Mouse (Mus musculus) erythroblast, adult 5-6 weeks (primary cell): ENCODE measurements around the gene Cidec. TPM values are rescaled to one million over a fixed set of nuclear protein-coding genes. Genes with fewer than 3 reads are reported as not detected.

ENCODE experiments used
- ATAC-seq: replicated peaks from 2 replicates; pipeline ENCODE4 v1.8.0; 2016; ENCODE audit warnings: moderate number of reproducible peaks, mild to moderate bottlenecking, moderate TSS enrichment, inconsistent platforms; ENCODE audit not compliant: poor library complexity, low FRiP score, severe bottlenecking
- total RNA-seq, 2 experiments: library from RNA; stranded (forward) in 1 of 2; stranded (reverse) in 1 of 2; fragments of 150-400 nt in 1 of 2; fragments of 200-764, 138-1000 nt in 1 of 2; gene quantifications; 2 replicates each; pipeline versions ENCODE4 v1.2.3 to v1.2.4; 2015 to 2017; ENCODE audit warnings: low replicate concordance in 2 of 2

Gene Cidec
- total RNA-seq, 2 experiments from 2014 or later = not detected

DNA sequence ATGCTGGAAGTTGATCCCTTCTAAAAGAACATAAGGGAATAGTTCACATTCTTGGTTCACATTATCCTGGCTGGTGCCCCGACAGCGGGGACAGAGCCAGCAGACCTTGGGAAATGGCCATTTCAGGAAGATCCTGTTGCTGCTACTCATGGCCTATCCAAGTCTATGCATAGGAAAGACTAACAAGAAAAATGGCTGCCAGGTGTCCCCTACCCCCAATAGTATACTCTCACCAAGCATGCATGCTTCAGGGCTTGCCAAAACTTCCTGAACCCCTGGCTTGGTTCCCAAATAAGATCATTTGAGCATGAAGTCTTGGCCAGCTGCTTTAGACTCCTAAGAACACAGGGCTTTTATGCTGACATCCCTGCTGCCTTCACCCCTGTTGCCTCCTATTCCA is 16.3 kb upstream of the Cidec start:
- no peak for ATAC-seq

DNA sequence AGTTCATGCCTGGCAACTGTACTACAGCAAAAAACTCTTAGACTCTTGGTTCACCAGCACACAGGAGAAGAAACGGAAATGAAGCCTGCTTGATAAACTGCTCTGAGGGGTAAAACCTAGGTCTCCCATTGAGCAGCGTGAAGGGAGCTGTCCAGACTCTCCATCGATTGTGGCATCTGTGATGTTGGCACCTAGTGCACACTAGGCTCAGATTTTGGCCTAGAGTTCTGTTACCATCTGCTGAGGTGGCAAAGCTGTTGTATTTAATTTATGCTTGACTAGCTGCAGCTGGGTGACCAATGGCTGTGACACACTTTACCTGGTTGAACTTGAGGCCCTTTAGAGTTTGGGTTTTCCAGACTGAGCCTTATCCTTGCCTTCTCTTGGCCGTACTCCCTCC is 12.1 kb upstream of the Cidec start:
- ATAC-seq = no peak

DNA sequence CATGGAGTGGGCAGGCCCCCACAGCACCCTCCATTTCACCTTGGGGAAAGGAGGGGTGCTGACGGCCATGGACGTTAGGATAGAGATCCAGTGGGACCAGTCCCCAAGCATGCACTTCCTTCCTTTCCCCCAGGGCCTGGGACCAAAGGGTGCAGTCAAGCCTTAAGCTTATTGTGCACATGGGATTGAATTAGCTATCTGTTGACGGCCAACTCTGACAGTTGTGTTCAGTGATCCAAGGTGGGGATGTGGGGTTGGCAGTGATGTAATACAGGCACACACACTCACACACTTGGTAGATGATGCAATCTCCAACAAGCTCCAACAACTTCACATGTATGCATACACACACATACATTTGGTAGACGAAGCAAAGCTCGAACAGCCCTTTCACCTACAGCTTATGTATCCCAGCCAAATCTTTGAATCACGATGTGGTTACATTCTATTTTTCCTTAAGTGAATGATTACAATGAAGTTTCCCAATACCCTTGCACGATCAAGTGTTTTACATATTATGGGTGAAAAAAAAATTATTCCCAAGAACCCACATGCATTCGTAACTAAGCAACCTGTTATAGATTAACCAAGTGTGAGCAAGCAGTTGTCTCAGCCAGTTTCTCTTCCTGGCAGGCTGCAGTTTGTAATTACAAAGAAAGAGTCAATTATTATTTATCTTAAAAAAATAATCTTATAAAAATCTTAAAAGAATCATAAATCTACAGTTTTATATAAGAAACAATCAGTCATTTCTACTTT is 8.8 kb upstream of the Cidec start:
- ATAC-seq = no peak

DNA sequence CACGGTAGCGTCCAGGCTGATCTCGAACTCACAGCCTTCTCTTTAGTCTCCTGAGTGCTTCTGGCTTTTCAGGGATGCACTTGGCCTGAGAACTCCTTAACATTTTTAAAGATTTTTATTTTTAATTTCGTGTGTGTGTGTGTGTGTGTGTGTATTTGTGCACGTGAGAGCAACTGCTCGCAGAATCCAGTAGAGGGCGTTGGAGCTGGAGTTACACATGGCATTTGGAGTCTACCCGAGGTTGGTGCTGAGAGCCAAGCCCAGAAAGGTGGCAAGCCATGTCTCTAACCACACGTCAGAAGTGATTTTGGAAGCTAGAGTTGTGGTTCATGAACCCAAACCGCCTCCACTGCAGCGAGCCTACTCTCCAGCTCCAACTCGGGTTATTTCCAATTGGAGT is 7.5 kb upstream of the Cidec start:
- no peak for ATAC-seq

DNA sequence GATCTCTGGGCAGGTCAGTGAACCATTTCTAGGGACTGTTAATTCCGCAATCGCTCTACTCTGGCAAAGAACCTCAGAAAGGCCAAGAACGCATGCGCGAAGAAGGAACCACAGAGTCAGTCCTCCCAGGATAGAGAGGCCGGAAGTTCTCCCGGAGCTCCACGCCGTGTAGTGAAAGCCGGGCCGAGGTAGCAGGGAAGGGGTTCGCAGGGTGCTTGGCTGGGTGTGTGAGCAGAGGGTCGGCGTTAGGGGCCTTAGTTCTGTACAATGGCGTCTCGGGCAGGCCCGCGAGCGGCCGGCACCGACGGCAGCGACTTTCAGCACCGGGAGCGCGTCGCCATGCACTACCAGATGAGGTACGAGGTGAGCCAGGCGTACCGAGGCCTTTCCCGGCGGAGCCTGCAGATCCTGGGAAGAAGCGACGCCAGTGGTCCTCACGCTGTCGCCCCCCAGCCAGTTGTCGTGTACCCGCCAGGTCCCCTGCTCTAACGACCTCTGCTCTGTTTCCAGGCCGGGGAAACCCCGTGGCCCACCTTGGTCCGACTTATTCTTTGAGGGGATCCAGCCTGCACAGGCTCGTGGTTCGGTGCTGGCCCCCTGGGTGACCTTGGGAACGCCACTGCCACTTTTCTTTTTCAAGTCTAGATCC is 7.0 kb upstream of the Cidec start, which contains the start of gene Jagn1:
Gene Jagn1 (plus strand): TSS at position 128 of the 649 bp plus-strand sequence.
- peak; percentile 94 for ATAC-seq

DNA sequence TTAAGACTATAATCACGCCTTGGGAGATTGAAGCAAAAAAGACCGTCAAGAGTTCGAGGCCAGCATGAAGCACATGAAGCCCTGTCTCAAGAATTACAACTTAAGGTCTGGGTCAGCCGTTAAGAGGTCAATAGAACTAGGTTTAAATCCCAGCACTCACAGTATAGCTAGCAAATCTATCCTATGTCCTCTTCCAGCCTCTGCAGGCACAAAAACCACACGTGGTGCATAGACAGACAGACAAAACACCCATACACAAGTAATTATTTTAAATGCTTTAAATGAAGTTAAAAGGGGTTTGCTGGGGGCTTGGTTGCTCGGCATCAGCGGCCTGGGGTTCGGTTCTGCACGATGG is 6.5 kb upstream of the Cidec start:
- ATAC-seq = peak; percentile 40

DNA sequence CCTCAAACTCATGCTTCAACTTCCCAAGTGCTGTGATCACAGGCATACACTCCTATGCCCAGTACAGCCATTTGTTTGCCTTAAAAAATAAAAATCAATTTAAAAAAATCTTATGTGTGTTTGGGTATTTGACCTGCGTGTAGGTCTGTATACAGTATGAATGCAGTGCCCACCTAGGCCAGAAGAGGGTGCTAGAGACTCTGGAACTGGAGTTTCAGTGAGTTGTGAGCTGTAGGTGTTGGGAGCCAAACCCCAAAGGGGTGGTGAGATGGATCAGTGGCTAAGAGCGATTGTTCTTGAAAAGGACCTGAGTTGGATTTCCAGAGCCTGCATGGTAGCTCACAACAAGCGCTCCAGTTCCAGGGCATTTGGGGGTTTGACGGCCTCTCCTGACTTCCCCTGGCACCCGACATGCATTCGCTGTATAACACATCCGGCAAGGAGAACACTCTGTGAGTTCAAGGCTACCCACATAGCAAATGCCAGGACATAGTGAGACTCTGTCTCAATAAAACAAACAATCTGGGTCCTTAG is 5.7 kb upstream of the Cidec start:
- ATAC-seq = peak; percentile 68

DNA sequence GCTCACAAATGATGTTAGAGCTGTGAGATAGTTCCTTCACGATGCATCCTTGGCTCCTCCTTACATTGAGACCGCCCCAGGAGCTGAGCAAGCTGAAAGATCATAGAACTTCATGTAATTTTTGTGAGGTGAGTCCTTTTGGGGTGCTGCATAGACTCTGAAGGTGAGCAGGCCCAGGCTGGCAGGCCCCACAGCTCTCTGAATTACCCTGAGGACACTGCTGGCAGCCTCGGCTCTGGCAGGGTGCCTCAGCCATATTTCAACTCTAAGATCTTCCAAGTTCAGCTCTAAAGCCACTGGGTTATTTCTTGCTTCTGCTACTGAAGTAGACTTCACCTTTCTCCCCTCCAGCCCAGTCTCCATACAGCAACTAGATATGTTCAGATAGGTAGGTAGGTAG is 5.1 kb upstream of the Cidec start:
- ATAC-seq = no peak

DNA sequence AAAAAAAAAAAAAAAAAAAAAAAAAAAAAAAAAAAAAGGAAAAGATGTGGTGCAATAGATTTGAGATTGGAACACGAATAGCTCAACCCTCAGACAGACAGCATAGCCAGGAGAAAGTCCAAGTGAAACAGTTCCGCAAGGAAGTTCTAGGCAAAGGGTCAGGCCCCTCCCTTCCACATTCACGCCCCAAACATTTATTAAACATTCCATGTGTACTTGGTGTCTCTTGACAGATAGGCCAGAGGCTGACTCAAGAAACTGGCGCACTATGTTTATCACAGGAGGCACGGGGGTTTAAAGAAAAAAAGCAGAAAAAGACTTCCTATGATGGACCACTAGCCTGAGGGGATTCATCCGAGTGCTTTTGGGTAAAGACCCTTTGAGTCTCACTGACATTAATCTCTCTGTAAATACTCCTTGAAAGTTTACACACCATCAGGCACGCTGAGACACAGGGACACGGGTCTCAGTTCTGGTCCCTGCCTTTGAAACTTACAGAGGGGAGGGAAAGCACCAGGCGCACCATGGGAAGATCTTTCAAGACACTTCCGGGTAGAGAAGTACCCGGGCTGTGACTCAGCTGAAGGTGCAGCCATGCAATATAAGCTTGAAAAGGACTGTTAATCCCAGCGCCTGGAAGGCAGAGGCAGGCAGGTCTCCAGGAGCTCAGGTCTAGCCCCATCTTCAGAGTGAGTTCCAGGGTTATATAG is 3.3 kb upstream of the Cidec start:
- ATAC-seq = no peak

DNA sequence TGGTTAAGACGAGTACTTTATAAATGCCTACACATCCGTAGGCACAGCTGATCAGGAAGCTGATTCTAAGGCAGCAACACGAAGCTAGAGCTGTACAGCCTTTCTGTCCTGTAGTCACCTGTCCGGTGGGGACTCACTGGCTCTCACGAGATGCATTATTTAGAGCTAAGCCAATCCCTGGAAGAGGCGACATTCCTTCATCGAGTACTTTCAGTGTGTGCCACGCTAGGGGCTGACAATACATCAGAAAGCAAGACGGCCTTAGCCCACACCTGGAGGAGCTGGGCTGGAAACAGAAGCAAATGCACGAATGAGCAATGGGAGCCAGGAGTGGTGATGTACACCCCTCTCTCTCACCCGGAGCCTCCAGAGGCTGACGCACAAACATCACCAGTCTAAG is 1.6 kb upstream of the Cidec start:
- ATAC-seq = no peak

DNA sequence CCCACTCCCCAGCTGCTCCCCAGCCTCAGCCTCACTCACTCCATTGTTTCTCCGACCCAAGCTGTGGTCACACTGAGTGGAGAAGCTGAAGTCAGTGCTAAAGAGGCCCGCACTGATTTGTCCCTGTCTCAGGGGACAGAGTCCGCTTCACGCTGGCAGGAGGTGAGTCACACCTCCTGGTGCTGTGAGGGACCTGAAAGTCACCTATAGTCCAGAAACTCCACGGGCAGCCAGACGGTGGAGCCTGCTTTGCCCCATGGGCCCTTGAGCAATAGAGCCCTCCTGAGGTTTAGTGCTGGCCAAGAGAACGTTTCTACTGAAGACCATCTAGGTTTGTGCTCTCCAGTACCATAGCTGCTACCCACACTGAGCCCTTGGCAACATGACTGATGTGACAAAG is 869 bp downstream of the Cidec start:
- ATAC-seq = no peak; the same call in 1 of the 2 replicates

DNA sequence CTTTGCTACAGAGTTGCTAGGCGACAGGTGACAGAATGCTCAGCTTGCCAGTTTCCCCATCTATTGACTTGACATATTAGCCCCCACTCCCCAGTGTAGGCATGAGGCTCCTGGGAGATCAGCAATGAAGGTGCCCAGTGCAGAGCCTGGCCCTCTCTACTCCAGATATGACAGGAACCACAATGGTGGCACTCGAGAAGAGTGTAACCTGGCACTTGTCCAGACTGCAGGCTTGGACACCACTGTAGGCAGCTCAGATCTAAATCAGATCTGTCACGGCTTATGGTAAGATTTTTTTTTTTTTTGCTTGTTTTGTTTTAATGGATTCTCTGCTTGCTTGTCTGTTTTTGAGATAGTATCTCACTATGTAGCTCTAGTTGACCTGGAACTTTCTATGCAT is 1.9 kb downstream of the Cidec start:
- ATAC-seq = no peak

DNA sequence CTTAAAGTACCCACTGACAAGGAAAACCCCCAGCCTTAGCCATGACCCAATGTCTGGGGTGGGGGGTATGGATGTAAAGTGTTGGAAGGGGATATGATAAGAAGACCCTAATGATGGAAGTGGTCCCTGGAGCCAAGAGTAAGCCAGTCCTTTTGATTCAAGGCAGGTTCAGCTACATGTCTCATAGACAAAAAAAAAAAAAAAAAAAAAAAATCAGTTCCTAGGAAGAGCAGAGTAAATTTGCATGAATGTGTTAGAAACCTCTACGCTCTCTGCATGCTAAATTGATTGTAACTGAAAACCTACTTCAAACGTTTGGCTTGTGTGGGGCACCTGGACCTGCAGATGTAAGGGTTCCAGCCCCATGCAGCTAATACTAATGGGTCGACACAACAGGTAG is 3.8 kb downstream of the Cidec start:
- ATAC-seq = no peak

DNA sequence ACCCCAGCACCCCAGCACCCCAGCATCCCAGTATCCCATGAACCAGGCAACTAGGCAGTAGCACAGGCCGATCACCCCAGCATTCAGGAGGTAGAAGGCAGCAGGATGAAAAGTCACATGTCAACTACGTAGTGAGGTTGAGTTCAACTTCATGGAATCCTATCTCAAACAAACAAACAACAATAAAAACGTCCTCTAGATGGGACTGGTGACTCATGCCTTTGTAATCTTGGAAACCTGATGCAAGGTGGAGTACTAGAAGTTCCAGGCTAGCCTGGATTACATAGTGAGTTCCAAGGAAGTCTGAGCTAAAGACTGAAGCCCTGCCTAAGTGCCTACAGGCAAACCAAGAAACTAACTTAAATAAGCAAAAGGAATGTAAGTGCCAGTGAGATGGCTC is 4.7 kb downstream of the Cidec start:
- ATAC-seq = no peak

DNA sequence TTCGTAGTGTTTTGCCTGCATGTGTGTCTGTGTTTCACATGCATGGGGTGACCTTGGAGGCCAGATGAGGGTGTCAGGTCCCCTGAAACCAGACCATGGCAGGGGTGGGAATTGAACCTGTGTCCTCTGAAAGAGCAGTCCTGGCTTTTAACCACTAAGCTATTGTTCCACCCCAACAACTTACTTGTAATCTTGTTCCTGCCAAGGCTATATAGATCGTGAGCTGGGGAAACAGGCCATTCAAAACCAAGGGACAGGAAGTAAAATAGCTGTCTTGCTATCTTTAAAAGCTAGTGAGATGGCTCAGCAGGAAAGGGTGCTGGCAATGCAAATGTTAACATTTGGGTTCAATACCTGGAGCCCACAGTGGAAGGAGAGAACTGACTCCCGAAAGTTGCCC is 5.6 kb downstream of the Cidec start:
- ATAC-seq = no peak

DNA sequence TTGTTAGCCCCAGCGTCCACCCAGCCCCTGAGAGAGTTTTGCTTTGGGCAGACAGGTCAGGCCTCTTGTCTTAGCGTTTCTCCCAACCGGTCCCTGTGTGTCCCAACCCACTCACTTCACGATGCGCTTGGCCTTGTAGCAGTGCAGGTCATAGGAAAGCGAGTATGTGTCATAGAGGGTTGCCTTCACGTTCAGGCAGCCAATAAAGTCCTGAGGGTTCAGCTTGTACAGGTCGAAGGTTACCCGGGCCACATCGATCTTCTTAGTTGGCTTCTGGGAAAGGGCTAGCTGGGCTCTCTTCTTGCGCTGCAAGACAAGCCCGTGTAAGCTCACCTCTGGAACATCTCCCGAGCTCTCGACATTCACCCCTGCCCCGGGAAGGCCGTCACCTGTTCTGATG is 7.6 kb downstream of the Cidec start:
- ATAC-seq = no peak

DNA sequence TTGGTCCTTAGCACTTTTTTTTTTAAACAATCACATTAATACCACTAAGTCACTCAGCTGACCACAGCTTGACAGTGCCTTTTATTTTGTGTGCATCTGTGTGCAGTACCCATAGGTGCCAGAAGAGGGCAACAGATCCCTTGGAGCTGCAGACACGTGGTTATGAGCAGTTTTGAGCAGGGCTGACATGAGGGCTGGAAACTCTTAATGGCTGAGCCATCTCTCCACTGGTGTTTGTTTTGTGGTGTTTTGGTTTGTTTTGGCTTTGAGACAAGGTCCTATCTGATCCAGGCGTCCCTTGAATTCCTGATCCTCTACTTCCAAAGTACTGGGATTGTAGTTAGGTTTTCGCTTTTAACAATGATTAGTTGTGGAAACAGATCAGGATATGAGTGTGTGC is 8.2 kb downstream of the Cidec start:
- ATAC-seq = peak; percentile 65

DNA sequence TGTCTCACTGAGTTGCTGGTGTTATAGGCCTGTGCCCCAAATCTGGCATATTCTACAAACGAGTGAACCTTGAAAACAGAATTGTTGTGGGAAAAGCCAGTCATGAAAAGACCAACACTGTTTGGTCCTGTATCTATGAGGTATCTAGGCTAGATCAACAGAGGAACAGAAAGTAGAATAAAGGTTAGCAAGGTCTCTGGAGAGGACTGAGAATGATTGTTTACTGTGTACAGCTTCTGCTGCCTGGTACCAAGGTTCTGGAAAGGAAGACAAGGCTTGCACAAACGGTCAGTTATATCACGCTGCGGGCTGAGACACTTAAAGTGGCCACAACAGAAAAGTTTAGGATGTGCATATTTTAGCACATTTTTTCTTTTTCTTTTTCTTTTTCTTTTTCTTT is 8.9 kb downstream of the Cidec start:
- no peak for ATAC-seq

DNA sequence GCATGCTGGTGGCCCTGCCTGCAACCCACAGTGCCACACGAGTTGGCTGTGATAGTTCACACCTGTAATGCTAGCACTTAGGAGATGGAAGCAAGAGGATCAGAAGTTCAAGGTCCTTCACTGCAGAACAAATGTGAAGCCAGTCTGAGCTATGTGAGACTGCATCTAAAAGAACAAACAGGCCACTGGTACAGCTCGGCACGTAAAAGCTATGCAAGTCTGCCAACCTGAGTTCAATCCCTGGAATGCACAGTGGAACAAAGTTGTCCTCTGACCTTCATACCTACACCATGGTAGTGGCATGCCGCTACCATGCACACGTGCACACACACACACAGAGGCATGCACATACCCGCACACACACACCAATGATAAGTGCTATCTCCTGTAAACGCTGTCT is 11.4 kb downstream of the Cidec start:
- ATAC-seq = no peak

DNA sequence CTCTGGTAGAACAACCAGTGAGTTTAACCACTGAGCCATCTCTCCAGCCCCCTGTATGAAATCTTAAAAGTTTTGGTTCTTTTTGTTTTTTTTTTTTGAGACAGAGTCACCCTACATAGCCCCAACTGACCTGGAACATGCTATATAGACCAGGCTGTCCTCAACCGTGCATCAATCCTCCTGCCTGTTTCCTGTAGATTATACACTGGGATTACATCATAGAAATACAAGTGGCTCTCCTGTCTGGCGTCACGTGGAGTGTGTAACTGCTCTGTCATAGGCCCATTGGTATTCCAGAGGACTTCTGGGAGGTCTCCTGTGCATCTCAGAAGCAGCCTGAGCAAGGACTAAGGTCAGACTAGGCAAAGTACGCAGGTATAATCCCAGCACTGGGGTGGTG is 12.6 kb downstream of the Cidec start:
- ATAC-seq = no peak

DNA sequence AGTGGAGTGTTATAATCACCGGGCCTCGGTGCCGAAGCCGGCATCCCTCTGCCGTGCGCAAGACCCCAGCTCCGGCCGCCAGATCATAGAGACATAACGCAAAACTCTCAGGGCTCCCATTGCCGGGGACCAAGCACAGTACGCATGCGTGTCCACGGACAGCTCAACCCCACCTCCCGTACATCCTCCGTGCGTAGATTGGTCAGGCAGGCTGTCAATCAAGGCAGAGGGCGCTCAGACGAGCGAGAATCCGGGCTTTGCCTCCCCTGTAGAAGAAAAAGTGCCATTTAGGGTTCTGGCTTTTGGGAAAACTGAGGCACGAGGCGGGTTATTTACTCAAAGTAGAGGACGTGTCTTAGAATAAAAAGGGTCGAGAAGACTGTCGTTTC is 16.4 kb downstream of the Cidec start, which contains the start of gene Rpusd3:
Gene Rpusd3 (minus strand): TSS at position 142 of the 389 bp plus-strand sequence.
- ATAC-seq = peak; percentile 96
